Mouse (Mus musculus): ENCODE measurements around the gene Cryab. TPM values are rescaled to one million over a fixed set of nuclear protein-coding genes. Genes with fewer than 3 reads are reported as not detected.

Cryab gene
- total RNA-seq, 1 experiment from 2014 or later, result 29.2 TPM

GRCm38 (mm10) chr9:50797641-50798040 lies 46.5 kb downstream of the Cryab start:
- DNase-seq, result peak; percentile 12

- peak; percentile 63 for DNase-seq
These were observed 47.2 kb downstream of the Cryab start for GRCm38 (mm10) chr9:50798368-50798767.

GRCm38 (mm10) chr9:50800985-50801384 lies 49.9 kb downstream of the Cryab start:
- DNase-seq, result peak; percentile 73

- DNase-seq, result no peak
These were observed 52.0 kb downstream of the Cryab start for GRCm38 (mm10) chr9:50803055-50803671.

Other genes starting within 250 kb of the Cryab start
- 68.9 and 73.9 TPM in 2 replicates for gene Pts, start 222.6 kb upstream of the Cryab start, total RNA-seq (2021)
- 5.7 and 8.4 TPM in 2 replicates for gene Il18, start 196.5 kb upstream of the Cryab start, total RNA-seq (2021)
- gene Bco2, start 196.1 kb upstream of the Cryab start, total RNA-seq (2021), result 2.1 and 3.7 TPM in 2 replicates
- gene Tex12, start 190.0 kb upstream of the Cryab start, total RNA-seq (2021), result not detected in 2 replicates
- gene Sdhd, start 147.5 kb upstream of the Cryab start, total RNA-seq (2021), result 554 and 565 TPM in 2 replicates
- 171 and 184 TPM in 2 replicates for gene Timm8b, start 147.4 kb upstream of the Cryab start, total RNA-seq (2021)
- 1.6 and 1.9 TPM in 2 replicates for gene Pih1d2, start 134.0 kb upstream of the Cryab start, total RNA-seq (2021)
- 24.3 and 25.3 TPM in 2 replicates for gene Nkapd1, start 133.9 kb upstream of the Cryab start, total RNA-seq (2021)
- gene Dlat, start 91.5 kb upstream of the Cryab start, total RNA-seq (2021), result 252 and 279 TPM in 2 replicates
- 8.4 and 9.5 TPM in 2 replicates for gene Dixdc1, start 11.8 kb upstream of the Cryab start, total RNA-seq (2021)
- gene 2310030G06Rik, start 4.8 kb upstream of the Cryab start, total RNA-seq (2021), result 6.6 and 6.9 TPM in 2 replicates
- 1.5 and 1.9 TPM in 2 replicates for gene Hspb2, start 1.0 kb downstream of the Cryab start, total RNA-seq (2021)
- gene Fdxacb1, start 16.9 kb downstream of the Cryab start, total RNA-seq (2021), result 5.7 and 6.4 TPM in 2 replicates
- 26.0 and 28.4 TPM in 2 replicates for gene Alg9, start 23.7 kb downstream of the Cryab start, total RNA-seq (2021)
- gene 1110032A03Rik, start 24.2 kb downstream of the Cryab start, total RNA-seq (2021), result 35.5 and 37.2 TPM in 2 replicates
- 32.3 and 34.4 TPM in 2 replicates for gene Ppp2r1b, start 94.0 kb downstream of the Cryab start, total RNA-seq (2021)

Data from adrenal gland, postnatal 14 days (tissue).